Mouse (Mus musculus) erythroblast, embryonic 14.5 days (primary cell): ENCODE results near the gene Hist1h4h.
"Not testable (repeated sequence)": the region's sequence is repeated elsewhere in the genome, so short reads cannot be mapped to it uniquely, and the experiment has no call there.

Experiments used
- GATA1 ChIP-seq: IDR thresholded peaks from 2 replicates; pipeline ENCODE4 v1.6.1; 2012; ENCODE audit warnings: low read length, inconsistent platforms, mixed read lengths
- TAL1 ChIP-seq: IDR thresholded peaks from 3 replicates; pipeline ENCODE4 v1.6.1; 2012; ENCODE audit warnings: low read length, inconsistent platforms, mixed read lengths

GRCm38 (mm10) chr13:23533560-23534367, 2.9 kb downstream of the Hist1h4h start, which contains the start of gene Hist1h2af:
- not testable (repeated sequence) for TF ChIP-seq GATA1, TAL1
